Mouse (Mus musculus): ENCODE measurements around the gene Fus. TPM values are rescaled to one million over a fixed set of nuclear protein-coding genes. Genes with fewer than 3 reads are reported as not detected.

Gene Fus
- polyA plus RNA-seq (2012; rRNA removed), result 596 and 633 TPM in 2 replicates

DNA sequence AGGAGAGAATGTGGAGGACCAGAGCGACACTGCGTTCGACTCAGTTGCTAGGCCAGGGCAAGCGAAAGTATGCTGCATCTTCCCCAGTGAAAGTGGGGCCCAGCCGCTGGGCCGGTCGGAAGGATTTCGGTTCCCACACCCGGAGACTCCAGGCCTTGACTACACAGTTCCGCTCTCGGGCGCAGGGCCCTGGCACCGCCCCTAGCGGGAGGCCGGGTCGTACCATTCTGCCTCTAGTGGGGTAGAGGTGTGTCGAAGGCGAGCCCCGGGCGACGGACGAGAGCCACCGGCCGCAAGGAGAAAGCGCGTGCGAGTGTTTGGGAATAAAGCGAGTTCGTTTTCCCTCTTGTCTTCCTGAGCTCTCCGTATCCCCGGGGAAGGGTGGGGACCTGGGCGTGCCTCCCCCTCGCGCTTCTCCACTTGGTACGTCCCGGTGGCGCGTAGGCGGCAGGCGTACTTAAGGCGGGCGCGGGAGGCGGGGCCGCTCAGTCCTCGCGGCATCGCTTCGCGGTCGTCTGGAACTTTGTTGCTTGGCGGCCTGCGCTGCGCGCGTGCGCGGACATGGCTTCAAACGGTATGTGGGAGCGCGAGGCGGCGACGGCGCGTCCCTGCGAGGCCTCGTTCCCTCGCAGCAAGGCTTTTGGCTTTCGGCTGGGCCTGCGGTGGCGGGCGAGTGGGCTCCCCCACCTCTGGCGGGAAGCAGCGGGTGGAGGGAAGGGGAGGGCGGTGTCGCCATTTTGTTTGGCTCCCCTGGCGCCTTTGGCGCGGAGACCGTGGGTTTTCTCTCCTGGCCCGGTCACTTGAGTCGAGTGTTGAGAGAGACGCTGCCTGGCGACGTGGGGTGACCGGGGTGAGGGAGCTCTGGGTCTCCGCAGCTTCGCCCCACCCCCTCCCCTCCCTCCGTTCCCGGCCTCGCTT is at the start of gene Fus:
TSS of gene Fus (plus strand) at position 454 of the 918 bp plus-strand sequence.
- peak; percentile 97 for DNase-seq (ENCODE audit: low read depth)
- TF ChIP-seq CTCF (IDR thresholded peaks at IDR 0.05; ENCODE audit: borderline replicate concordance, extremely low read depth, insufficient read depth, insufficient read length) (no peak), POLR2A (IDR thresholded peaks at IDR 0.05; ENCODE audit: borderline replicate concordance, extremely low read depth, insufficient read depth, insufficient read length, poor library complexity, severe bottlenecking) (peak; percentile 100)

DNA sequence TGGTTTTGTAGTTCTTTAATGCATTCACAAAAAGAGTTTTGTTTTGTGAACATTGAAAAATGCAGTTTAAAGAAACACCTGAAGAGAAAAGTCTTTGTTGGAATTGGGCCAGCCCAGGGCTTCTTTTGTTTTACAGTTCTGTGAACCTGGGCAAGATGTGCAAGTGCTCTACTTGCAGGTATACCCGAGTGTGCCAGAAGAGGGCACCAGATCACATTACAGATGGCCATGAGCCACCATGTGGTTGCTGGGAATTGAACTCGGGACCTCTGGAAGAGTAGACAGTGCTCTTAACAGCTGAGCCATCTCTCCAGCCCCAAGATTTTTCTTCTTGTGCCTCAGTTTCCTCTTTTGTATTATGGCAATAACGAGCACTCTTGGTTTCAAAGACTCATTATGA is 49.1 kb upstream of the Fus start:
- no peak for TF ChIP-seq POLR2A (IDR thresholded peaks at IDR 0.05; ENCODE audit: borderline replicate concordance, extremely low read depth, insufficient read depth, insufficient read length, poor library complexity, severe bottlenecking)
- TF ChIP-seq CTCF (IDR thresholded peaks at IDR 0.05; ENCODE audit: borderline replicate concordance, extremely low read depth, insufficient read depth, insufficient read length), result peak; percentile 45; the same call in 1 of the 2 replicates
- DNase-seq (ENCODE audit: low read depth), result peak; percentile 36

DNA sequence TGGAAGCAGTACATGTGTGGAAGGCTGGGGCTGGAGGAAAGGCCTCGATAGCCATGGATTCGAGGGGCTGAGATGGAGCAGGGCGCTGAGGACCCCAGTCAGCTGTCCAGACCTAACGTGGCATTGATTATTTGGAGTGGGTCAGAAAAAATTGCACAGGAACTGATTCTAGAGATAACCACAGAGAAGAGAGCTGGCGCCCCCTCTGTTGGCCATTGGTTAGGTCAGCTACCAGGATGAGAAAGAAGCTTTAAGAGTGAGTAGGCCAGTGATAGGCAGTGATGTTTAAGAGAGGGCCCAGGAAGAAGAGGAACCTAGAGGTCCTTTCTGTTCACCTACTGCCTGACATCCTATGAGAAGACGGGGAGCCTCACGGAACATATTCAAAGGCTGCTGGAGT is 48.0 kb upstream of the Fus start:
- TF ChIP-seq CTCF (IDR thresholded peaks at IDR 0.05; ENCODE audit: borderline replicate concordance, extremely low read depth, insufficient read depth, insufficient read length) (peak; percentile 40; the same call in 1 of the 2 replicates), POLR2A (IDR thresholded peaks at IDR 0.05; ENCODE audit: borderline replicate concordance, extremely low read depth, insufficient read depth, insufficient read length, poor library complexity, severe bottlenecking) (no peak)
- DNase-seq (ENCODE audit: low read depth), result no peak

DNA sequence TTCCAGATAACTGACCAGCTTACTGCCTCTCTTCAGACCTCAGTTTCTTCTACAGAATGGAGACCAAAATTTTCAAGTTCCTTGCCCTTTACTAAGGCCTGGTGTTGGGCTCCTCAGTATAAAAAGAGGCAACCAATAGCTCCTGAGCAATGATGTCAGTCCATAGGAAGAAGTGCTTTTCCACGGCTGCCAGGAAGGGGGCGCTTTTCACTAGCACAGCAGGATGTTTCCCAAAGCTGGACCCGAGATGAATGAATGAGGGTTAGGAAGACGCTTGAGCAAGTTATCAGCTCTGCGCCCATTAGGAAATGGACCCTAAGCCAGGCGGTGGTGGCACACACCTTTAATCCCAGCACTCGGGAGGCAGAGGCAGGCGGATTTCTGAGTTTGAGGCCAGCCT is 45.7 kb upstream of the Fus start:
- peak; percentile 7 for DNase-seq (ENCODE audit: low read depth)
- TF ChIP-seq POLR2A (IDR thresholded peaks at IDR 0.05; ENCODE audit: borderline replicate concordance, extremely low read depth, insufficient read depth, insufficient read length, poor library complexity, severe bottlenecking), result no peak
- peak; percentile 40; the same call in 1 of the 2 replicates for TF ChIP-seq CTCF (IDR thresholded peaks at IDR 0.05; ENCODE audit: borderline replicate concordance, extremely low read depth, insufficient read depth, insufficient read length)

DNA sequence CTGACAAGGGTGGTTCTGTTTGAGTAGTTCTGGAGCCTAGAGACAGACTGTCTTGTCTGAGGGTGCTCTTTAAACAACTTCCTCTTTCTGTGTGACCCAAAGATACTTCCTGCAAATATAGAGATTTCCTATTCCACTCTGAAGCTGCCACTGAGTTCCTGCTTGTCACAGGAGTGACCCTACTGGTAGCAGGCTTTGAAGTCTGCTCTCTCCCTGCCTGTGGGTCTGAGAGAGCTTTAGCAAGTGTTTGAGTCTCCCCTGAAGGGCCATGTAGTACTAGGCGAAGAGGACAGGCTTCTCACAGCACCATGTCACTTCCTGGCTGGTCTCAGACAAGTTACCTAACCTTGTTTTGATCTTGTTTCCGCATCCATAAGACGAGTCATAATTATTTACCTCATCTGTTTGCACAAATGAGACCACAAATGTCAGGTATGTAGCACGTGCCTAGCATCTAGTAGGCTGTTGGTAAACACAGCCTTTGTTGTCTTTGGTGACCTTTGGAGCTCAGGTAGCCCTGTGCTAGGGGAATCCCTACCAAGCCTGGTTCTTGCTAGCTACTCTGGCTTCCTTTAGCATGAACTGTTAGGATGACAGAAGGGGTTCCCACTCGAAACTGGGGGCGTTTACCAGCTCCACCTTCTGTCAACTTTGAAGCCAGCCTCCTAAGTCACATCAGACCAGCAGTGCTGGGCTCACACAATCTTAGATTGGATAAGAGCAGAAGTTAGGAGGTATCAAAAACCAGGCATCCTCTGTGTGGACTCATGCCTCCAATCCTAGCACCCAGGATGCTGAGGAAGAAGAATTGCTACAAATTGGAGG is 44.6 kb upstream of the Fus start:
- DNase-seq (ENCODE audit: low read depth), result no peak
- no peak for TF ChIP-seq POLR2A (IDR thresholded peaks at IDR 0.05; ENCODE audit: borderline replicate concordance, extremely low read depth, insufficient read depth, insufficient read length, poor library complexity, severe bottlenecking)
- no peak for TF ChIP-seq CTCF (IDR thresholded peaks at IDR 0.05; ENCODE audit: borderline replicate concordance, extremely low read depth, insufficient read depth, insufficient read length)

DNA sequence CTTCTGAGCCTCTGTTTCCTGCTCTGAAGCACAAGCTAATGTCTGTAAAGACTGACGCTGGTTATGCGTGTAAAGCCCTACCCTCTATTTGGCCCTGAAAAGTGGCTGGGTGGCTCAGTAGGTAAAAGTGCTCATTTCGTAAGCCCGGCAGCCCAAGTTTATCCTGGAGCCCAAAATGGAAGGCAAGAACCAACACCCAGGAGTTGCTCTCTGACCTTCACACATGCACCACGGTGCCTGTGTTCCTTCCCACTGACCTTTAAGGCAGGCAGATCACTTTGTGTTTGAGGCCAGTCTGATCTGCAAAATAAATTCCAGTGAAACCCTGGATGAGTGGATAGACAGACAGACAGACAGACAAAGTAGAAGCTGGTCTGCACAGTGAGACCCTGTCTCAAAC is 43.5 kb upstream of the Fus start:
- DNase-seq (ENCODE audit: low read depth), result no peak
- TF ChIP-seq CTCF (IDR thresholded peaks at IDR 0.05; ENCODE audit: borderline replicate concordance, extremely low read depth, insufficient read depth, insufficient read length), result no peak
- no peak for TF ChIP-seq POLR2A (IDR thresholded peaks at IDR 0.05; ENCODE audit: borderline replicate concordance, extremely low read depth, insufficient read depth, insufficient read length, poor library complexity, severe bottlenecking)

DNA sequence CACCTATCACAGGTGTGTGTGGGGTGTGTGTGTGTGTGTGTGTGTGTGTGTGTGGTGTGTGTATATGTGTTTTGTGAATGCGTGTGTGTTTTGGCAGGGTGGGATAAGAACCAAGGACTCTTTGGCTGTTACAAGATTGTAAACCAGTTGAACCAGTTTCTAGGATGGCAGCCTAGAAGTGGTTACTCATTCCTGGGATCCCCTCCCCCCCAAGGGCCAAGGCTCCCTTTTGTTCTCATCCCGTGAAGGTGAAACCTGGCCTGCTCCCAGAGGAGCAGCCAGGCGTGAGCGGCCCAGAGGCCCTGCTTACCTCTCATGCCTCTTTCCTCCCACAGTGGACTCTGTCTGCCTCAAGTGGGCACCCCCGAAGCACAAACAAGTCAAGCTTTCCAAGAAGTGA is 42.0 kb upstream of the Fus start:
- TF ChIP-seq POLR2A (IDR thresholded peaks at IDR 0.05; ENCODE audit: borderline replicate concordance, extremely low read depth, insufficient read depth, insufficient read length, poor library complexity, severe bottlenecking), result no peak
- no peak for TF ChIP-seq CTCF (IDR thresholded peaks at IDR 0.05; ENCODE audit: borderline replicate concordance, extremely low read depth, insufficient read depth, insufficient read length)
- no peak for DNase-seq (ENCODE audit: low read depth)

DNA sequence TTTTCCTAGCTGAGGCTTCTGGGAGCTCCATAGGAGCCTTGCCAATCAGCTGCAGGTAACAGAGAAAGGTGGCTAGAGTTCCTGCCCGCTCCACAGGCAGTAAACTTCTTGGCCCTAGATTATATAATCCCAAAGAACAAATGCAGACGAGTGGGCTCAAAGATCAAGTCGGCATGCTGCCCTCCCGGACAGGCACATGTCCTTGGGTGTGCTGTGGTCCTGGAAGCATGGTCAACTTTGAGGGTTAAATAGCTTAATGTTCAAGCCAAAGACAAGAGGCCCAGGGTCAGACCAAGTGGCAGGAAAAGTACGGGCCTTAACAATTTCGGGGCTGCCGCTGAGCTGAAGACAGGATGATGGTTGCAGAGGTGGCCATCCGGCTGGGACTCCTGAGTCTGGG is 41.2 kb upstream of the Fus start:
- no peak for DNase-seq (ENCODE audit: low read depth)
- no peak for TF ChIP-seq CTCF (IDR thresholded peaks at IDR 0.05; ENCODE audit: borderline replicate concordance, extremely low read depth, insufficient read depth, insufficient read length)
- no peak for TF ChIP-seq POLR2A (IDR thresholded peaks at IDR 0.05; ENCODE audit: borderline replicate concordance, extremely low read depth, insufficient read depth, insufficient read length, poor library complexity, severe bottlenecking)

DNA sequence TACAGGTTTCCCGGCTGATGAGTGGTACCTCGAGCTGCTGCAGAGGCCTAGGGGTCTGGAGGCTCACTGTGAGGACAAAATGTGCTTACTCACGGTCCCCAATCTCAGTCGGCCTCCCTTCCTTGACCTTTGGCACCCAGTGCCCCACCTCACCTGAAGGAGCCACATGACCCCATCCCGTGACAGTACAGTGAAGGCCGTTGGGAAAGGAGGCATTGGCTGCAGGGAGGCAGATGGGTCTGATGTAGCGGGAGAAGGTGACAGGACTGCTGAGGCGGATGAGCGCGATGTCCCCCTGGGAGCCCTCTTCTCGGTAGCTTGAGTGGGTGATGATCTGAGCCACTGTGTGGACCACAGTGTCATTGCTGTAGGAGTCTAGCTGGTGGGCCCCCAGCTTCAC is 40.4 kb upstream of the Fus start:
- DNase-seq (ENCODE audit: low read depth), result no peak
- no peak for TF ChIP-seq POLR2A (IDR thresholded peaks at IDR 0.05; ENCODE audit: borderline replicate concordance, extremely low read depth, insufficient read depth, insufficient read length, poor library complexity, severe bottlenecking)
- TF ChIP-seq CTCF (IDR thresholded peaks at IDR 0.05; ENCODE audit: borderline replicate concordance, extremely low read depth, insufficient read depth, insufficient read length), result no peak

DNA sequence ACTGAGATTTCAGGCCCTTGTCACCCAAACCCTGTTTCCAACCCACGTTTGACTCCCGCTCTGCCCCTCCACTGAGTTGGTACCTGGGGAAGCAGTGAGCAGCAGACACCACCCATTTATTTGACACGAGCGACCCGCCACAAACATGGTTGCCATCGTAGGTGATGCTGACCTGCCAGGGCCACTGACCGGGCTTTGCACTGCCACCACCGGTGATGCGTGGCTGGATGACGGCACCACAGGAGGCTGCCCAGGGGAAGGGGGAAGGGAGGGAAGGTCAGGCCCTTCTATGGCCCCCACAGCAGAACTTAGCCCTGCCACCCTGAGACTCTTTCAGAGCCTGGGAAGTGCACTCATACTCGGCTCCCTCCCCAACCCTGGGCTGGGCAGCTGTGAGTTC is 39.5 kb upstream of the Fus start:
- TF ChIP-seq POLR2A (IDR thresholded peaks at IDR 0.05; ENCODE audit: borderline replicate concordance, extremely low read depth, insufficient read depth, insufficient read length, poor library complexity, severe bottlenecking) (no peak), CTCF (IDR thresholded peaks at IDR 0.05; ENCODE audit: borderline replicate concordance, extremely low read depth, insufficient read depth, insufficient read length) (no peak)

DNA sequence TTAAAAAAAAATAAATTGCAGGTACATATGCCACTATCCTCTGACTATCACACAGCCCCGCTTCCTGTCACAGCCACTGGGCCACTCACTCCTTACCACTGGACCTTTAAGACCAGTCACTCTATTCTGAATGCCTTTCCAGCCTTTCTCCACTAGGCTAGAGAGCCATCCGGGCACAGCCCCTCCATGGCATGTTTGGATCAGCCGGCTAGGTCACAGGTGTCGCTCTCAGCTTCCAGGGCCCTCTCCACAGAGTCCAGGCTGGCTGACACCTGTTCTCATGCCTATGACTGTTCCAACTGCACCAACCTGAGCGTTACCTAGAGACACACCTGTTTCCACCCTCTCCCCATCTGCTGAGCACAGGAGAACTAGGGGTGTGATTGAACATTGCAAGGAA is 38.7 kb upstream of the Fus start:
- no peak for DNase-seq (ENCODE audit: low read depth)
- TF ChIP-seq CTCF (IDR thresholded peaks at IDR 0.05; ENCODE audit: borderline replicate concordance, extremely low read depth, insufficient read depth, insufficient read length) (no peak), POLR2A (IDR thresholded peaks at IDR 0.05; ENCODE audit: borderline replicate concordance, extremely low read depth, insufficient read depth, insufficient read length, poor library complexity, severe bottlenecking) (no peak)

More for the DNA sequence above, 39.5 kb upstream of the Fus start:
- no peak for DNase-seq (ENCODE audit: low read depth)

Measured in brain, embryonic 14.5 days (tissue).